Mouse (Mus musculus): ENCODE measurements at regions not wholly inside any gene's neighbourhood (a gene's known extent, or its start where the extent isn't known, plus 50 kb on each side); places are given as distances from the start of the nearest gene placed in this dataset.

DNA sequence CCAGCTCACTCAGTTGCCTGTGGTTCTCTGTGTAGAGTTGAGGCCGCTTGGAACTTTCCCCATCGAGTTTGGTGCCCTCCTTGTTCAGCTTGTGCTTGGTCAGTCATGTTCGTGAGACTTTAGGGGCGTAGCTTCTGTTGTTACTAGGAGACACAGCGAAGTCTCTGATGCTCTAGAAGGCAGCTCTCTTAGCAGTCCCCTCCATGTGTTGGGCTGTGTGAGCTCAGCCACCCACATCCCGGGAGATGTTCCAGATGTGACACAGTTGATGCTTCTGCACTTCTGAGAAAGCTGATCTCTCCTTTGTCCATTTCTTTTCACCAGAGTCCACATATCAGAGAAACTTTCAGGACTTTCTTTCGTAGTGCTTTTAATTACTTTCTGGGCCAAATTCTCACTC, 158.1 kb downstream of the Dact1 start:
- Histone ChIP-seq H3K4me3 (no peak overlapping the region), H3K36me3 (no peaks in the 10 kb centered on the region), H3K9ac (no peak overlapping the region), H3K4me2 (no peak overlapping the region), H3K27ac (replicated peaks) (no peak overlapping the region), H3K4me1 (replicated peaks) (peaks cover 4% of the 10 kb centered on the region; the same call in 1 of the 2 replicates), H3K27me3 (no peaks in the 10 kb centered on the region), H3K9me3 (no peaks in the 10 kb centered on the region)
- no peak for ATAC-seq (ENCODE audit: low read depth)
- WGBS: 75% methylated on average over 7 of the region's 7 CpGs

- no peak overlapping the region for H3K4me2 ChIP-seq
- WGBS: 52% methylated on average over 6 of the region's 6 CpGs
- H3K9me3 ChIP-seq: no peaks in the 10 kb centered on the region
- no peak overlapping the region for H3K27ac ChIP-seq (replicated peaks)
- H3K36me3 ChIP-seq: no peaks in the 10 kb centered on the region
- no peak for ATAC-seq (ENCODE audit: low read depth)
- H3K27me3 ChIP-seq: no peaks in the 10 kb centered on the region
- H3K9ac ChIP-seq: no peak overlapping the region
- H3K4me3 ChIP-seq: no peak overlapping the region
- H3K4me1 ChIP-seq (replicated peaks): peaks cover 4% of the 10 kb centered on the region; the same call in 1 of the 2 replicates
Observed at GRCm38 (mm10) chr12:71468324-71468723, 158.6 kb downstream of the Dact1 start.

DNA sequence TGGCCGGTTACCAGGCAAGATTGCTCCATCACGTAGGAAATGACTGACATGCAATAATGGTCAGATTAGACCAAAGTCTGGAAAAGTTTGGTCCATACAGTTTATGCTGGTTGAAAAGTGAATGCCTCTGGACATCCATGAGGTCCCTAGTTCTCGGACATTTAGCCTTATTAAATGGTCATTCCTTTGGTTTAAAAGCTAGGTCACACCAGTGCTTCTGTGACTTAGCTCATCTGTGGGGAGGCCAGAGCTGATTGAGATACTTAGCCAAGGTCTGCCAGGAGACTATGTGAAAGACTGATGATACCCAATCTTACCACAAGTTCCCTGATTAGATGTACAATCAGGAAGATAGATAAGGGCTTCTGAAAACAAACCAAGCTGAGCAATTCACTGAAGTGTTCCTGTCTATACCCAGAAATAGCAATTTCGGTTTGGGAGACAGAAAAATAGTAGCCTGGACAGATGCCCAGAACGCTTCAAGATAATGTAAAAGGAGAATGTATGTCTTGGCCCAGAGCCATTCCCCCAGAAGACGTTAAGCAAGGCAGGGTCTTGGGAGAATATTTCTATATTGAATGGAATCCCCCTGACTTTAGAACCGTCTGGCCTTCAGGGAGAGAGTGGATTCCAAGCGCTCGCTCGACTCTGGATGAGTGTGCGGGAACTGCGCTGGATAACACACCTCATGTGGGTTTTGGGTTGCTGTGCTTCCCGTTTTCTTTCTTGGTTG, 161.5 kb downstream of the Dact1 start:
- no peak overlapping the region for H3K27ac ChIP-seq (replicated peaks)
- no peak overlapping the region for H3K9ac ChIP-seq
- no peak for ATAC-seq (ENCODE audit: low read depth)
- H3K4me2 ChIP-seq: no peak overlapping the region
- H3K9me3 ChIP-seq: no peaks in the 10 kb centered on the region
- H3K4me3 ChIP-seq: no peak overlapping the region
- H3K27me3 ChIP-seq: no peaks in the 10 kb centered on the region
- H3K36me3 ChIP-seq: no peaks in the 10 kb centered on the region
- WGBS: 72% methylated on average over 13 of the region's 13 CpGs
- H3K4me1 ChIP-seq (replicated peaks): peaks cover 4% of the 10 kb centered on the region; the same call in 1 of the 2 replicates

DNA sequence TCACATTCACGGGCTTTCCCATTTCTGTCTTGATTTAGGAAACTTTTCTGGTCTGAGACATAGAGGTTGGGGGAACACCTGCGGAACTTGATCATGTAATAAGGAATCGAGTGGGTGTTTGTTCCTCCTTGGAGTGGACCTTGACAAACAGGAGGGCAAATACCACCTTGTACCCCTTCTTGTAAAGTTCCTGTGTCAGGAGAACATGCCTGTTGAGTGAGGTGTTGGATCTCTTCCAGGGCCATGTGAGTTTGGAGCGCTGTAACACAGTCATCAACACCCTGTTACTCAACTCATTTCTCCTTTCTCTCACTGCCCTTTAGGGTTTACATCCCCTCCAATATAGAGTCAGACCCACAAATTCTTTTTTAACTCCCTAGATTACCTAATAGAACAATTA, 162.0 kb downstream of the Dact1 start:
- Histone ChIP-seq H3K36me3 (no peaks in the 10 kb centered on the region), H3K27me3 (no peaks in the 10 kb centered on the region), H3K27ac (replicated peaks) (no peak overlapping the region), H3K9ac (no peak overlapping the region), H3K4me2 (no peak overlapping the region), H3K9me3 (no peaks in the 10 kb centered on the region), H3K4me3 (no peak overlapping the region), H3K4me1 (replicated peaks) (peaks cover 4% of the 10 kb centered on the region; the same call in 1 of the 2 replicates)
- no peak for ATAC-seq (ENCODE audit: low read depth)
- WGBS: 84% methylated on average over 4 of the region's 4 CpGs

GRCm38 (mm10) chr12:71476238-71476637, 166.6 kb downstream of the Dact1 start:
- Histone ChIP-seq H3K27me3 (no peaks in the 10 kb centered on the region), H3K4me1 (replicated peaks) (peaks cover 17% of the 10 kb centered on the region), H3K27ac (replicated peaks) (no peak overlapping the region), H3K9me3 (no peaks in the 10 kb centered on the region), H3K4me2 (no peak overlapping the region), H3K4me3 (no peak overlapping the region), H3K36me3 (no peaks in the 10 kb centered on the region), H3K9ac (no peak overlapping the region)
- WGBS: 57% methylated on average over 4 of the region's 4 CpGs
- no peak for ATAC-seq (ENCODE audit: low read depth)

GRCm38 (mm10) chr12:71477691-71478090, 168.0 kb downstream of the Dact1 start:
- Histone ChIP-seq H3K27me3 (no peaks in the 10 kb centered on the region), H3K36me3 (no peaks in the 10 kb centered on the region), H3K9ac (no peak overlapping the region), H3K4me3 (no peak overlapping the region), H3K4me1 (replicated peaks) (peaks cover 31% of the 10 kb centered on the region), H3K27ac (replicated peaks) (no peak overlapping the region), H3K9me3 (no peaks in the 10 kb centered on the region), H3K4me2 (no peak overlapping the region)
- ATAC-seq (ENCODE audit: low read depth): no peak
- 14% methylated on average over 5 of the region's 5 CpGs for WGBS

DNA sequence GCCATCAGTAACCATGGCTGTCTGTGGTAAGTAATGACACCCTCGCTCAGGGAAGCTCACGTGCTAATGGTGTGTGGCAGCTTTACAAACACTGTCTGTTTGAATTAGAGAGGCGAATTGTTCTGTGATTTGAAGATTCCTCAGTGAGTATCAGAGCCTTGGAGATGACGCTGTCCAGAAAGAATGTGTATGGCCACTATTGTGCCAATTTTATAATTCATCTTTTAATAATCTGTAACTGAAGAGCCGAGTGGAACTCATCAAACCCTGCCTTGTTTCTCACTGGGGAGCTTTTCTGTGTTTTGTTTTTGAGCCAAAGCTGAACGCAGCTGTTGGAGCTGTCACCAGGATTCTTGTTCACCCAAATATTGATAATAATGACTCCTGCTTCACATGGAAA, 171.7 kb downstream of the Dact1 start:
- Histone ChIP-seq H3K36me3 (no peaks in the 10 kb centered on the region), H3K27ac (replicated peaks) (peak overlapping the region; percentile 67), H3K27me3 (no peaks in the 10 kb centered on the region), H3K4me3 (no peak overlapping the region), H3K4me2 (no peak overlapping the region), H3K4me1 (replicated peaks) (peaks cover 36% of the 10 kb centered on the region), H3K9me3 (no peaks in the 10 kb centered on the region), H3K9ac (no peak overlapping the region)
- ATAC-seq (ENCODE audit: low read depth): no peak
- WGBS: 44% methylated on average over 6 of the region's 6 CpGs

DNA sequence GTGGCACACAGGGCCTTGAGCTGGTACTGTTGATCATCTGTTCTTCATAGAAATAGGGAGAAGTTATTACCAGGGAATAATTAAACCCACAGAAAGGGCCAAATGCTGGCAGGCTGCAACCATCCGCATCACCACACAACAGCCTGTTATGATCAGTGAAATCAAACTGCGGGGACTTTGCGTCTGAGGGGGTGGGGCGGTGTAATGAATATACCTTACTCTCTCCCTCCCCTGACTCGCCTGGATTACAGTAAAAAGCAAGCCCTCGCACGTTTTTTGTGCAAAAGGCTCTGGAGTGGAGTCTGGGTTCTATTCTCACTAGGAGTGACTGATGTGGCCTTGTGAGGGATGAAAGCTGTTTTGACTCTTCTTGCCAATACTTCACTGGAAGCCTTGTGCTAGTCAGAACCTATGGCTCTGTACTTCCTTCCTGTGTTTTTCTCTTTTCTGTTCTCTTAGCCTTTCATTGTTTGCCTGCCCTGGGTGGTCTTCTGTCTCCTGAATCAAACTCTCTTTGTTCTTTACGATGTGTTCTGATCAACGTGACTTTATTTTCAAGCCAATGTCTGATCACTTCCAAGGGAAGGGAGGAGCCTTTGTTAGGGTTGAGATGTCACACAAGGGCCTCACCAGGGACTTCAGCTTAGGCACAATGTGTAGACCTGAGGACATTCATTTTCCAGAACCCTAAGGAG, 172.4 kb downstream of the Dact1 start:
- Histone ChIP-seq H3K4me3 (no peak overlapping the region), H3K9ac (no peak overlapping the region), H3K4me2 (no peak overlapping the region), H3K36me3 (no peaks in the 10 kb centered on the region), H3K4me1 (replicated peaks) (peaks cover 36% of the 10 kb centered on the region), H3K27ac (replicated peaks) (peak overlapping the region; percentile 67), H3K27me3 (no peaks in the 10 kb centered on the region), H3K9me3 (no peaks in the 10 kb centered on the region)
- 39% methylated on average over 9 of the region's 9 CpGs for WGBS
- no peak; the same call in 1 of the 2 replicates for ATAC-seq (ENCODE audit: low read depth)

- Histone ChIP-seq H3K4me2 (no peak overlapping the region), H3K9me3 (no peaks in the 10 kb centered on the region), H3K36me3 (no peaks in the 10 kb centered on the region), H3K4me1 (replicated peaks) (peaks cover 36% of the 10 kb centered on the region), H3K27ac (replicated peaks) (0 out of 2 replicates have a peak overlapping the region, but pooled peaks have one; percentile 67), H3K27me3 (no peaks in the 10 kb centered on the region), H3K9ac (no peak overlapping the region), H3K4me3 (no peak overlapping the region)
- WGBS: 37% methylated on average over 2 of the region's 2 CpGs
- ATAC-seq (ENCODE audit: low read depth): no peak
Observed at GRCm38 (mm10) chr12:71482619-71483018, 172.9 kb downstream of the Dact1 start.

DNA sequence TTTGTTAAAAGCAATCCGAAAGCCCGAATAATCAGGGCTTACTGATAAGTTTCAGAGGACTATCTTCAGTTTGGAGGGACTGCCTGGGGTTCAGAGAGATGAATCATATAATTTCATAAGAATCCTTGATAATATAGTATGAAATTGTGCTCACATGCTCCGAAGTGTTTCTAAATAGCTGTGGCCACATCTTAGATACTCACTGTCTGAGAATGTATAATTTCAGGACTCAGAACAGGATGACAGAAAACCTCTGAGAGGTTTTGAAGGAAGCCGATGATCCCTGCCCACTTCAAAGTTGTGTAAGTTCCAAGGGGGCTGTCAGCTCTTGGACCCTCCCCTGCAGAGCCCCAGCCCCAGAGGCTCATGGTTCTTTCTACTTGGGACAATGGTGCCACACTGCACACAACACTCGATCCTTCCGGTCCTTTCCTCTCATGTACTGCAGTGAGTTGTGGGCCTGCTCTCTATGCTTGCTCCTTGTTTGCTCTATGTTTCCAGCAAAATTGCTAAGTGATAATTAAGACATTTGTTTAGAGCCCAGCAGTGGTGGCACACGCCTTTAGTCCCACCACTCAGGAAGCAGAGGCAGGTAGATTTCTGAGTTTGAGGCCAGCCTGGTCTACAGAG, 174.0 kb downstream of the Dact1 start:
- Histone ChIP-seq H3K36me3 (no peaks in the 10 kb centered on the region), H3K9me3 (no peaks in the 10 kb centered on the region), H3K4me3 (no peak overlapping the region), H3K4me1 (replicated peaks) (peaks cover 38% of the 10 kb centered on the region), H3K9ac (no peak overlapping the region), H3K27ac (replicated peaks) (no peak overlapping the region), H3K4me2 (no peak overlapping the region), H3K27me3 (no peaks in the 10 kb centered on the region)
- ATAC-seq (ENCODE audit: low read depth): no peak
- 90% methylated on average over 7 of the region's 7 CpGs for WGBS

- Histone ChIP-seq H3K9ac (no peak overlapping the region), H3K9me3 (no peaks in the 10 kb centered on the region), H3K27me3 (no peaks in the 10 kb centered on the region), H3K27ac (replicated peaks) (no peak overlapping the region), H3K36me3 (no peaks in the 10 kb centered on the region), H3K4me1 (replicated peaks) (peaks cover 38% of the 10 kb centered on the region), H3K4me2 (no peak overlapping the region), H3K4me3 (no peak overlapping the region)
- ATAC-seq (ENCODE audit: low read depth): no peak
- 97% methylated on average over 5 of the region's 5 CpGs for WGBS
Observed at GRCm38 (mm10) chr12:71484286-71484685, 174.6 kb downstream of the Dact1 start.

- no peak overlapping the region for H3K27ac ChIP-seq (replicated peaks)
- 83% methylated on average over 12 of the region's 12 CpGs for WGBS
- no peak overlapping the region for H3K9ac ChIP-seq
- no peaks in the 10 kb centered on the region for H3K9me3 ChIP-seq
- no peak for ATAC-seq (ENCODE audit: low read depth)
- no peaks in the 10 kb centered on the region for H3K36me3 ChIP-seq
- peaks cover 28% of the 10 kb centered on the region for H3K4me1 ChIP-seq (replicated peaks)
- H3K27me3 ChIP-seq: no peaks in the 10 kb centered on the region
- no peak overlapping the region for H3K4me3 ChIP-seq
- H3K4me2 ChIP-seq: no peak overlapping the region
Observed at GRCm38 (mm10) chr12:71486078-71486477, 176.4 kb downstream of the Dact1 start.

All from neural tube, embryonic 13.5 days (tissue).